Mouse (Mus musculus) liver (tissue): ENCODE data around the gene Itgb3.

Experiments used
- DNase-seq: peaks from one replicate; pipeline ENCODE4 v3.0.0-alpha.2; 2020; ENCODE audit warnings: mixed read lengths

Gene Itgb3

GRCm38 (mm10) chr11:104582630-104583364 lies 25.0 kb upstream of the Itgb3 start:
- no peak for DNase-seq

GRCm38 (mm10) chr11:104585495-104585894 lies 22.3 kb upstream of the Itgb3 start:
- no peak for DNase-seq

GRCm38 (mm10) chr11:104587904-104588303 lies 19.9 kb upstream of the Itgb3 start:
- DNase-seq = no peak

GRCm38 (mm10) chr11:104588513-104588912 lies 19.3 kb upstream of the Itgb3 start:
- no peak for DNase-seq

DNA sequence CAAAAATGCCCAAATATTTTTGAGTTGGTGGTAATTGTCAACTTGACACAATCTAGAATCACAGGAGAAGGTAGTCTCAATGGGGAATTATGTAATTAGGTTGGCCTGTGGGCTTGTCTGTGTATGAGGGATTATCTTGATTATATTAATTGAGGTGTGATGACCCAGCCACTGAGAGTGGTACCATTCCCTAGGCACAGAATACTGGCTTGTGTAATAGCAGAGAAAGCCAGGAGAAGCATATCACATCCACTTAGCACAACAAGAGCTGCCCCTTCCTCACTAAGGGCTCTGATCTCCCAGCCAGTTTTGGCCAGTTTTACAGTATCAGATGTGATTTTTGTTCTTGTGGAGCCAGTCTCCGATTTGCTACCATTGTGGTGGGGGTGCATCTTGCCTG lies 18.2 kb upstream of the Itgb3 start:
- DNase-seq = no peak

- DNase-seq = peak; percentile 76
Observed at GRCm38 (mm10) chr11:104590148-104590547, 17.7 kb upstream of the Itgb3 start.

GRCm38 (mm10) chr11:104592066-104592835 lies 15.5 kb upstream of the Itgb3 start:
- DNase-seq = no peak

DNA sequence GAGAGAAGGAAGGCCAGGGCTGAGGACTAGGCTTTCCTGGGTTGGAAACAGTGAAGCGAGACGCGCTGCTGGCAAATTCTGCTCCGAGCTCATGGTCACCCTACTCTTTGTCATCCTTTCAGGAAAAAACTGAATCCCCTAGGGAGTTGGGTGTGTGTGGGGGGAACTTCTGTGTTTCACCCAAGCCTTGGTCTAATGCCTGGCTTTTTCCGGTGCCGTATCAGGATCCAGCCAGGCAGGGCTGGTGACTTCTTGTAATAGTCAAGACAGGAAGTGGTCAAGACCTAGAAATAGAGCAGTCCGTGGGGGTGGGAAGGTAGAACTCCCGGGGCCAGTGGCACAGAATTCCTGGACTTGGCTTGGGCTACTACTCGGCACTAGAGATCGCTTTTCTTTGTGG lies 11.4 kb upstream of the Itgb3 start:
- DNase-seq = peak; percentile 26

DNA sequence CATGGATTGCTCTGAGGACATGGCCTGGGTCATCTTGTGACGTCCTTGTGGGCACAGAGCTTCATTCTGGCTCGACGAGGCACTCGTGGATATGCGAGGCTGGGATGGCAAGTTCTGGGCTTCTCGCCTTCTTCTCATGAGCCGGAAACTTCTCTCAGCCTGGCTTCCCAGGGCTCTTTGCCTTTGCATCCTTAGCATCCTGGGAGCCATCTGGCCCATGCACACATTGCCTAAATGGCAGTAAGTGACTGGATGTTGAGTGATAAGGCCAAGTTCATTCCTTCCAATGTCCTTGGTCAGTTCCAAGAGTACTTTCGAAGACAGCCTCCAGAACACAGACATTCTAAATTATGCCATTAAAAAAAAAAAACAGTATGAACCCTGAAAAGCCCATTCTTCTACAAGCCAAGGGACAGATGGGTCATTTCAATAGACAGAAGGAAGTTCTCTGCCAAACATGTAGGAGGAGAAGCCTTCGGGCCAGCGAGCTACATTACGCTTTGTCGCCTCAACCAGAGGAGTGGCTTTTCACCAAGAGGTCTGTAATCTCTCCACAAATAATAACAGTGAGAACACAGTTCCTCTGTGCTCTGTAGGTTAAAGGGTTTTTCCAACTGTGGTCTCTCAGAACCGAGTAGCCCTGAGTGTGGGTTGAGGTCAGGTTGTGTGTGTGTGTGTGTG lies 8.4 kb upstream of the Itgb3 start:
- no peak for DNase-seq

- DNase-seq = no peak
Observed at GRCm38 (mm10) chr11:104600675-104601074, 7.1 kb upstream of the Itgb3 start.

DNA sequence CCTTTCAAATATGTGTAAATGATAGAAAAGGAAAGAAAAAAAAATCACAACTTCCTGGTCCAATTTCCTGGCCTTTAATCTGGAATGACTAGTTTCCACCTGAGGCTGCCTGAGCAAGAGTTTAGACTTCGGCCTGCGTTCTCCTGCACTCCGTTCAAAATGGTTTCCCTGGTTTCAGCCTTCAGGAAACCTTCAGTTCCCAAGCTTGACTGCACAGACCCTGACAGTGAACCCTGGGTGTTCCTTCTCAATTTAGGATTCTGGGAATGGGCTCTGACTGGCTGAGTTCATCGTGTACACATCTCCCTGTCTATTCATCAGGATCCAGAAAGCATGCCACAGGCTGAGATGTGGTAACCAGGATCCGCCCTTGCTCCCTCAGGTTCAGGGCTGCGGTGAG lies 3.6 kb upstream of the Itgb3 start:
- no peak for DNase-seq

DNA sequence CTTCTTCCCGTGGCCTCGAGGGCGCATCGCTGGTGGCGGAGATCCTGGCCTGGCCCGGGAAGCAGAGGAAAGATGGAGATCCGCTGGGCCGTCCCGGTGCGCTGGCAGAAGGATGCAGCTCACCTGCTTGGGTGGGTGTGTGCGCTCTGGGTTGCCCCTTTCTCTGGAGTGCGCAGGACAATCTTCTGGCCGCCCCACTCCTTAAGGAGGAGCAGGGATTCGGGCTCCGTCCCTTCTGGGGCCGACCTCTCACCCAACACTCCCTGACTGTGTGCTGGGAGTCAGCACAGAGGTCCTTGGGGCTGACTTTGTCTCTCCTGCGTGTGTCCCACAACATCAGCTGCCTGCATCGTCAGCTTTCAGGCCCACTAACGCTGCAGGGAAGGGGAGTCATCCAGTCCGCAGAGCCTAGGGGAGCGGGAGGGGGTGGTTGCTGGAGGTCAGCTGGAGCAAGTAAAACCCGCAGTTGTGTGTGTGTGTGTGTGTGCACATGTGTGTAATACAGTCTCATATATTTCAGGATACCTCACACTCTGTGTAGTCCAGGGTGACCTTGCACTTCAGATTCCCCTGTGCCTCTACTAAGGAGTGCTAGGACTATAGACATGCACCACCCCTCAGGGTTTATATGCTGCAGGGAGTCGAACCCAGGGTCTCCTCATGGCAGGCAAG lies 585 bp downstream of the Itgb3 start:
- DNase-seq = no peak

DNA sequence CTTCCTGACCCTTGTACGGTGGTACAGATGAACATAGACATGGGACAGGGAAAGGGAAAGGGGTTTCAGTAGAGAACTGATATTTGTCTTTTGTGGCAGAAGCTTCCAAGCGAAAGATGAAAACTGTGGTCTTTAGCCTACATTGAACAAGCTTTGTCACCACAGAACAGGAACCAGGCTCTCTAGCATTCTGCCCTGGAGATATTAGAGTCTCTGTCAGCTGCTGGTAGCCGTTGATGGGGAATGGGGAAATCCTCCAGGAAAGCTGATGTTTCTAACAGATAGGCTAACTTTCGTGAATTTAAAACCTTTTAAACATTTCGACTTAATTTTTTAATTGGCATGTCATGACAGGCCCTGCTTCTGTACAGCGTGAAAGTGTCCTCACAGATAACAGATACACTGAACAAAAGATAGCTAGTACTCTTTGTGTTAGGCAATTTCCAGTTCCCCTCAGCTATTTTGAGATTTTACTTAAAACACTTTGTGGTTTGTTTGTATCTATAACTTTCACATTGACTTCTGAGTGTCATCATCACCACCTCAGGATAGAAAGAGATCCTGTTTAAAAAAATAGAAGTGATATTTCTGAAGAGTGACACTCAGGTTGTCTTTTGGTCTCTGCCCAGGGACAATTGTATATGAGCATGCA lies 1.4 kb downstream of the Itgb3 start:
- no peak for DNase-seq

DNA sequence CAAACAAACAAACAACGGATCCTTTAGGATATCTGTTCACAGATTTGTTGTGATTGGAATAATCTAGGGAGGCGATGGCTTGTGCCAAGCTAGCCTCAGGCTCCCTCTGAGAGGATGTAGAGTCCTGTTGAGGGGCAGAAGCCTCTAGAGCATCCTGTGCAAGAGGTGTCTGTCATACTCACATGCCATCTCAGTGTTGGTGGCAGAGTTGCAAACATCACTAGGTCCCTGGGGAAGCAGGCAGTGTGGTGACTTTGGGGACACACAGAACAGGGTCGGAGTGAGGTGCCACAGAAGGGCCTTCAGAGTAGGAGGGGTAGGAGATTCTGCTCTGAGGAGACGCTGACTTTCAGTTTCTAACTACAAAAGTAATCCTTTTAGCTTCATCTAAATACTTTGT lies 1.9 kb downstream of the Itgb3 start:
- no peak for DNase-seq

DNA sequence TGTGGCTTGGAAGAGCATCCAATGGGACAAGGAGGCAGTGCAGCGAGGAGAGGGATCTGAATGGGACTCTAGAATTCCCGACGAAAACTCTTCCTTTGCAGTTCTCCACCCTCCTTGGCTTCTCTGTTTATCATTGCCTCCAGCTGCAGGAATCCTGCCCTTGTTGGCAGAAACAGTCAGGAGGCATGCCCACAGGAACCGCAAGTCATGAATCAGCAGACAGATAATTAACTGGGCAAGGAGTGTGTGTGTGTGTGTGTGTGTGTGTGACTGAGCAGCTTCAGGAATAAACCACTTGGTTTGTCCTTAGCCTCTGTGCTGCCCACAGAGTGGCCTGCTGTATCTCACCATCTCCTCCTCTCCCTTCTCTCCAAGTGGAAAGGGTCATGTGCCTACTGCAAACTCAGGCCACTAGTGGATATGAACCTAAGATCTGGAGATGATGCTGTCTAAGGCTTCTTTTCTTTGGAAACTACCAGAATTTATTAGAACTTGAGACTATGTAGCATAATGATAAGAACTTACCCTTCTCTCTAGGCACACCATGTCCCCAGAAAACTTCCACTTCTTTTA lies 3.9 kb downstream of the Itgb3 start:
- peak; percentile 43 for DNase-seq

DNA sequence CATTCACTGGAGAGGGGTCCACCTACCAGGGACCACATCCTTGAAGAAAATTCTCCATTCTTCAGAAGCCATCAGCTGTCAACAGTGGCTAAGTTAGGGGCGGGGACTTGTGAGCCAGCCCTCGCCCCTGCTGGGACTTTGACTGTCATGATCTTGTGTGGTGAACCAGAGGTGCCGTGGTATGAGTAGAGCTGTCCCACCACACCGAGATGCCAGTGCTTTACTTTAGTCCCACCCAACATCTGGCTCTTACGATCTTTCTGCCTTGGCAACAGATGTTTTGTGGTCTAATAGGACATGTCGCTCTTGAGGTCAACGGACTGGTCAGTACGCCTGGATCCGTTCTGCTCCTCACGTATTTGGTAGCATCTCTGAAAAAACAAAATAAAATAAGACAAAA lies 5.8 kb downstream of the Itgb3 start:
- no peak for DNase-seq

DNA sequence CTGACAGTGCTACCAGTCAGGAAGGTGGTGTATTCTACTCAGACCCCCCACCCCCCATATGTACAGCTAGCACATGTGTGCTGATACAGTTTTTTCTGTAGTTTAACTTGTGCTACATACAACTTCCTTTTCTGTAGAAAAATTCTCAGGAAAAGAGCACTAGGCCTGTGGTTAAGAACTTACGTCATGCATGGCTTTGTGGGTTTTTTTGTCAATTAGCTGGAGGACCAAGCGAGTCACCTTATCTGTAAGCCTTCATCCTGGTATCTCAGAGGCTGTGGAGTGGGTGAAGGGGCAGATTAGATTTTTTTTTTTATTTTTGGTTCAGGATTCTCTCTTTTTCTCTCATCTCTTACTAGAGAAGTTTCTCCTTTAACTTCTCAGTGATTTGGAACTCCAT lies 6.3 kb downstream of the Itgb3 start:
- no peak for DNase-seq

DNA sequence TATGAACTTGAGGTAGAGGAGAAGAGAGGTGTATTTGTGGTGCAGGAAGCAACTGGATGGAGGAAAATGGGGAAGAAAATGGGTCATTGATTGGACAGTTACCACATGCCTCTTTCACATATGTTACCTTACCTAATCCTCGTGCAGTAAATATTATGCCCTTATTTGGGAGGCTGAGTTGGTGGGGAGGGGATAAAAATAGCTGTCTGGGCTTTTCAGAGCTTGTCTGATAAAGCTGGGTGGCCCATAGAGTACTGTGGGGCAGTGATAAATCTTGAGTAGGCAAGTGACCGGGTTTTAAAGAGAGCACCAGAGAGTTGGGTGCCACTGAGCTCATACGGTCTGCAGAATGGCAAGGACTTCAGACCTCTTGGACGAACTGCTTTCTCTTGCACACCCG lies 8.4 kb downstream of the Itgb3 start:
- DNase-seq = no peak

DNA sequence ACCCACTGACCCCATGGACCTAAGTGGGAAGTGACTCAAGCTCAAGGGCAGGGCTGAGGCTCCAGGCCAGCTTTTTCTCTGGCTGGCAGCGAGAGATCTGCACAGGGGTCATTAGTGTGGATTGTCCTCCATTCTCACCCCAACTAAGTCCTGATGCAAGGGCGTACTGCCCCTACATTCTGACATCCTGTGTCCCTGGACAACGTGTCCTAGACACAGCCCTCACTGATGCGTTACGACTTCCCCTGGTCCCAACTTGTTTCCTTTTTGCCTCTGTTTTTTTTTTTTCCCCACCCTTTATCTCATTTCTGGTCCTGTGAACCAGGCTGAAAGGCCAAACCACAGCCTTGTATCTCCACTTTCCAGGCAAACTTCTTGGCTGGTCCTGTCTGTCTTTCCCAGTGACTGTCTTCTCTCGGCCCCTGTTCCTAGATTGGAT lies 10.9 kb downstream of the Itgb3 start:
- DNase-seq = no peak

DNA sequence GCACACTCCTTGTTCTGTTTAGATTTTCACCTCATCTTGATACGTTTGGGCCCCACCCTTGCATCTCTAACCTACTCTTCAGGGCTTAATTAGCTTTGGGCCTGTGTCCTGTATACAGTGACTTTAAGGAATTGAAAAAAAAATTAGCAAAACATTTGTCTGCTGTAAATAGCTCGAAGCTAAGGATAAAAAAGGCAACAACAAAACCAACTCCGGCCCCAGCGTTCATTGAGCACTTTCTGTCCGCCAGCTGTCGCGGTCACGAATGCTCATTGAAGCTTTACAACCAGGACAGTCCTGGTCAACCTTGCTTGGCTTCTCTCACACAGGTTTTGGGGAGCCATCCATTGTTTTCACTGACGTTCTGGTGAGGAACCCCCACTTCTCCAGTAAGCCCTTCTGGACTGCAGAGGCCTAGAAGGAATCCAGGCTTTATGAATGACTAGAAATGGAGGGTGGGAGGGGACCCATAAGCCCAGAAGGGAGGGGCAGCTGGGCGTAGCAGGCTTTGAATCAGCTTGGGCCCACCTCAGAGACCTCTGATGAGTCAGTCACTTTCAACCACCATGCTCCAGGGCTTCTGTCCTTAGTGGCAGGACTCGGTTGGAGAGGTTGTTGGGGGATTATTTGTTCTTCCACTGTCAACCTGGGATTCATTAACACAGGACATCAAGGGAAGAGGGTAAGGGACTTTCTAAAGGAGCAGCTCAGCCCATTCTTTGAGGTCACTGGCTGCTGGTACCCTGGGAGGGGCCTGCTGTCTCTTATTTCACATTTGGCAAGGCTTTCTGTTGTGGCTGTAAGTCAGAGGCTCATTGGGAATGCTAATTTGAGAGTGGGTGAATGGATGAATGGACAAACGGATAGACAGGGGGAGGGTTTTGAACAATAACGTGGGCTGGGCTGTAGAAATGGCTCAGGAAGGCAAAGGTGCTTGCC lies 11.6 kb downstream of the Itgb3 start:
- DNase-seq = no peak
